Mouse (Mus musculus): ENCODE measurements around the gene Hinfp.

DNA sequence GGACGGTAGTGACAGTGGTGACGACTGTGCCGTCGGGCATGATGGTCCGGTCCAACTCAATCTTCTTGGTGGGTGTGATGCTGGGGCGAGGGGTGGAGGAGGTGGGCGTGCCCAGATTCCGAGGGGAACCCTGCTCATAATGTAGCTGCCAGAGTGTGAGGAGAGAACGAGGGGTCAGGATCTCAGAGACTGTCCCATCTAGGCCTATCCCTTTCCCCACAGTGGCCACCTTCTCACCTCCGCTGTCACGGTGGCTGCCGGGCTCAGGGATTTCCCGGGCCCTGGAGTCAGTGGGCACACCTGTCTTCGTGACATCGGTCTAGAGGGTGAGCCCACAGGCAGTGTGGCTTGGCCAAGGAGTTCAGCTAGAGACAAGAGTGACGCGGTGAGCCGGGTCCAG is 9.4 kb upstream of the Hinfp start:
- TF ChIP-seq POLR2A (IDR thresholded peaks at IDR 0.05; ENCODE audit: low read depth, low read length) (no peak), CTCF (IDR thresholded peaks at IDR 0.05; ENCODE audit: borderline replicate concordance, insufficient read depth, low read length) (no peak)
